Mouse (Mus musculus) embryonic fibroblast, embryonic 13.5 days (primary cell): ENCODE measurements around the gene C130050O18Rik. TPM values are rescaled to one million over a fixed set of nuclear protein-coding genes. Genes with fewer than 3 reads are reported as not detected.

Experiments
- H3K27ac ChIP-seq: 2 replicates; pipeline ENCODE4 v1.5.1; 2012; ENCODE audit warnings: low read length, control low read depth, inconsistent platforms; ENCODE audit not compliant: insufficient read depth
- H3K4me1 ChIP-seq: 2 replicates; pipeline ENCODE4 v1.6.1; 2011; ENCODE audit warnings: low read length; ENCODE audit not compliant: control insufficient read depth, insufficient read depth
- H3K4me3 ChIP-seq: 2 replicates; pipeline ENCODE4 v1.5.1; 2011; ENCODE audit warnings: mild to moderate bottlenecking, control low read depth, low read length; ENCODE audit not compliant: insufficient read depth
- CTCF ChIP-seq: IDR thresholded peaks from 2 replicates; pipeline ENCODE4 v1.5.1; 2011; ENCODE audit warnings: mild to moderate bottlenecking, control low read depth, low read length, moderate library complexity, borderline replicate concordance; ENCODE audit not compliant: insufficient read depth
- POLR2A ChIP-seq: IDR thresholded peaks from 2 replicates; pipeline ENCODE4 v1.6.1; 2011; ENCODE audit warnings: low read depth, mild to moderate bottlenecking, control low read depth, low read length, moderate library complexity
- polyA plus RNA-seq: library from polyadenylated mRNA; stranded (reverse); fragments of >200 nt; gene quantifications from 2 replicates; pipeline ENCODE4 v1.2.4, GENCODE M21; 2011; ENCODE audit warnings: low read depth; ENCODE audit not compliant: missing spikeins, insufficient read length

The C130050O18Rik gene
- polyA plus RNA-seq, 1 experiment, result 0.33 TPM

DNA sequence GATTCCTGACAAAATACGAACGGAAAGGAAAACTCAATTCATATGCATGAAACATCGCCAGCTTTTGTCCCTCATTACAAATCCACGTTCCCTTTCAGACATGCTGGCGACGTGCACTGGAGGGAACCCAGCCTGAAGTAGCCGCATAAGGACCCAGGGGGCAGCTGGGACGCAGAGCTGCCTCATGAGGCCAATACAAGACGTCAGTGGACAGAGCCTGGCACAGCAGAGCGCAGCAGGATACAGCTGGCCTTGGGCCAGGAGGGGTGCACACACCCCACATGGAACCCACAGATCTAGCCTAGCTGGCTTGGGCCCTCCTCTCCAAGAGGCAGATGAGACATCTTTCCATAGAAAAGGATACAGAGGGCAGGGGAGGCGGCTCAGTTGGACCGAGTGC is 33.4 kb downstream of the C130050O18Rik start:
- Histone ChIP-seq H3K4me3 (no peak overlapping the region), H3K4me1 (peaks cover 3% of the 10 kb centered on the region), H3K27ac (no peak overlapping the region)
- TF ChIP-seq CTCF, result no peak
- TF ChIP-seq POLR2A, result no peak

- TF ChIP-seq CTCF, result no peak
- TF ChIP-seq POLR2A, result no peak
These were observed 35.4 kb downstream of the C130050O18Rik start for GRCm38 (mm10) chr5:139440451-139440850.

GRCm38 (mm10) chr5:139440926-139441725 is 36.0 kb downstream of the C130050O18Rik start:
- Histone ChIP-seq H3K4me3 (no peak overlapping the region), H3K4me1 (peaks cover 3% of the 10 kb centered on the region), H3K27ac (no peak overlapping the region)
- TF ChIP-seq CTCF, result no peak
- no peak for TF ChIP-seq POLR2A

More at GRCm38 (mm10) chr5:139440451-139440850, 35.4 kb downstream of the C130050O18Rik start:
- H3K4me3 ChIP-seq, result no peak overlapping the region
- H3K4me1 ChIP-seq, result peaks cover 3% of the 10 kb centered on the region
- H3K27ac ChIP-seq, result no peak overlapping the region

GRCm38 (mm10) chr5:139441726-139442018 is 36.6 kb downstream of the C130050O18Rik start:
- TF ChIP-seq CTCF, result no peak
- no peak for TF ChIP-seq POLR2A
- Histone ChIP-seq H3K27ac (no peak overlapping the region), H3K4me1 (peaks cover 3% of the 10 kb centered on the region), H3K4me3 (no peak overlapping the region)

GRCm38 (mm10) chr5:139442428-139442827 is 37.3 kb downstream of the C130050O18Rik start:
- TF ChIP-seq CTCF (no peak), POLR2A (no peak)
- Histone ChIP-seq H3K27ac (peak overlapping the region; percentile 48), H3K4me3 (no peak overlapping the region), H3K4me1 (peaks cover 3% of the 10 kb centered on the region)

GRCm38 (mm10) chr5:139442962-139443361 is 37.9 kb downstream of the C130050O18Rik start:
- no peak for TF ChIP-seq POLR2A
- peaks cover 3% of the 10 kb centered on the region for H3K4me1 ChIP-seq
- H3K27ac ChIP-seq, result peak overlapping the region; percentile 3; the same call in 1 of the 2 replicates
- H3K4me3 ChIP-seq, result no peak overlapping the region

GRCm38 (mm10) chr5:139445258-139445657 is 40.2 kb downstream of the C130050O18Rik start:
- no peak for TF ChIP-seq POLR2A
- peak; percentile 8; the same call in 1 of the 2 replicates for TF ChIP-seq CTCF
- peaks cover 3% of the 10 kb centered on the region; the same call in 1 of the 2 replicates for H3K4me1 ChIP-seq
- no peak overlapping the region for H3K4me3 ChIP-seq
- no peak overlapping the region for H3K27ac ChIP-seq

GRCm38 (mm10) chr5:139448025-139448424 is 42.9 kb downstream of the C130050O18Rik start:
- TF ChIP-seq CTCF (no peak), POLR2A (no peak)
- Histone ChIP-seq H3K27ac (no peak overlapping the region), H3K4me1 (no peaks in the 10 kb centered on the region), H3K4me3 (no peak overlapping the region)

DNA sequence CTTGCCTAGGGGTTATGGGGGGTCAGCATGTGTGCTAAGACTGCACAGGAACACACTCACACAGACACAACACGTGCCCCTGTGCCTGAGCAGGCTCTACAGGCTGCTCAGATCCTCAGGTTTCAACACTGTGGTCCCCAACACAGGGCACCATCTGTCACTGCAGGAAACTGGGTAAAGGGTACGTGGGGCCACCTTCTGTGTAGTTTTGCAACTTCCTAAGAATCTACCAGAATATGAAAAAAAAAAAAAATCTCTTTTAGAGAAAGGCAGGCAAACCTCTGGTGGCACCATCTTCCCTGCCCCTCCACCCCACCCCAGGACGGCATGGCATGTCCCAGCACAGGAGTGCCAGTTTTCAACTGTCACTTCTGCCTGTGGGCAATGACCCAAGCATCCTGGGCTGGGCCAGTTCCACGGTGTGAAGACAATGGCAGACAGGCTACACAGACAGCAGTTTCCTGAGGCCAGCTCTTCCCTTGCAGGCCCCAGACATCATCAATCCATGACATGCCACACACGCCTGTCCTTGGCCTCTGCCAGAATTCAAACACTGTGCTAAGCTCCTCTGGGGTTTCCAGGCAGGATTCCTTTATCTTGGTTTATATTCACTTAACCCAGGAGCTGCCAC is 44.2 kb downstream of the C130050O18Rik start:
- Histone ChIP-seq H3K27ac (no peak overlapping the region), H3K4me1 (no peaks in the 10 kb centered on the region), H3K4me3 (no peak overlapping the region)
- TF ChIP-seq CTCF, result no peak
- TF ChIP-seq POLR2A, result no peak

GRCm38 (mm10) chr5:139449926-139450325 is 44.8 kb downstream of the C130050O18Rik start:
- Histone ChIP-seq H3K27ac (no peak overlapping the region), H3K4me1 (no peaks in the 10 kb centered on the region), H3K4me3 (no peak overlapping the region)
- TF ChIP-seq POLR2A, result no peak
- TF ChIP-seq CTCF, result no peak
